Mouse (Mus musculus) stomach, postnatal 0 days (tissue): ENCODE results near the gene Bud23. TPM values are rescaled to one million over a fixed set of nuclear protein-coding genes. Genes with fewer than 3 reads are reported as not detected.

Experiments used
- ATAC-seq: fragments of 200-750 bp; cut with Nextera tagmentation; 2 replicates; pipeline ENCODE4 v1.8.0; 2017; ENCODE audit not compliant: low FRiP score, low TSS enrichment
- DNase-seq: peaks from one replicate; pipeline ENCODE4 v3.0.0-alpha.2; 2016; ENCODE audit warnings: low spot score
- H3K27ac ChIP-seq: fragments of 300-500 bp; sonication (generic); replicated peaks from 2 replicates; pipeline ENCODE4 v1.5.1; 2014; ENCODE audit warnings: mild to moderate bottlenecking, control low read depth
- H3K27me3 ChIP-seq: fragments of 300-500 bp; sonication (generic); 2 replicates; pipeline ENCODE4 v1.6.1; 2014; ENCODE audit warnings: low read length; ENCODE audit not compliant: control insufficient read depth, insufficient read depth
- H3K36me3 ChIP-seq: fragments of 300-500 bp; sonication (generic); 2 replicates; pipeline ENCODE4 v1.6.1; 2014; ENCODE audit warnings: low read length, mixed read lengths; ENCODE audit not compliant: control insufficient read depth, insufficient read depth
- H3K4me1 ChIP-seq: fragments of 300-500 bp; sonication (generic); replicated peaks from 2 replicates; pipeline ENCODE4 v1.6.1; 2014; ENCODE audit warnings: antibody characterized with exemption; ENCODE audit not compliant: control insufficient read depth, insufficient read depth
- H3K4me2 ChIP-seq: fragments of 300-500 bp; sonication (generic); replicated peaks from 2 replicates; pipeline ENCODE4 v1.6.1; 2014; ENCODE audit warnings: low read depth, mild to moderate bottlenecking, control low read depth, moderate library complexity
- H3K4me3 ChIP-seq: fragments of 300-500 bp; sonication (generic); 2 replicates; pipeline ENCODE4 v1.5.1; 2014; ENCODE audit warnings: low read depth, low read length, control low read depth
- H3K9ac ChIP-seq: fragments of 300-500 bp; sonication (generic); 2 replicates; pipeline ENCODE4 v1.6.1; 2014; ENCODE audit warnings: mild to moderate bottlenecking, low read length, control low read depth, mixed read lengths
- H3K9me3 ChIP-seq: fragments of 300-500 bp; sonication (generic); 2 replicates; pipeline ENCODE4 v1.6.1; 2016; ENCODE audit warnings: low read length; ENCODE audit not compliant: control insufficient read depth
- CTCF ChIP-seq: IDR thresholded peaks from 2 replicates; pipeline ENCODE4 v1.5.1; 2016; ENCODE audit warnings: antibody characterized with exemption, low read depth, mild to moderate bottlenecking, moderate library complexity
- EP300 ChIP-seq: optimal IDR thresholded peaks from 2 replicates; pipeline ENCODE3; 2016; ENCODE audit warnings: antibody characterized with exemption
- WGBS: fragments of 180-500 bp; shearing (Covaris S2); extraction: QIAGEN DNeasy Blood & Tissue Kit; methylation state at CpG from one replicate; pipeline ENCODE4 v1.1.7; 2014; 5-methylcytosine and 5-hydroxymethylcytosine counted together
- polyA plus RNA-seq: library from polyadenylated mRNA; unstranded; fragments of >200 nt; fragmentation: Nextera tagmentation; extraction: Ambion mirVana; gene quantifications from 2 replicates; pipeline ENCODE4 v1.2.1, GENCODE M21; 2015

Bud23 gene
- polyA plus RNA-seq, 1 experiment from 2014 or later, result 51.9 TPM

- no peak for TF ChIP-seq EP300
- no peak for TF ChIP-seq CTCF
- WGBS, result 1% methylated on average over 47 of the region's 48 CpGs
- peak overlapping the region; percentile 47 for H3K4me3 ChIP-seq
Measured at GRCm38 (mm10) chr5:135106758-135107256, 42.0 kb upstream of the Bud23 start.

GRCm38 (mm10) chr5:135103999-135104660 lies 39.4 kb upstream of the Bud23 start:
- Histone ChIP-seq H3K9ac (no peak overlapping the region), H3K4me1 (no peaks in the 10 kb centered on the region), H3K27me3 (no peaks in the 10 kb centered on the region; the same call in 1 of the 2 replicates), H3K27ac (no peak overlapping the region), H3K4me2 (no peak overlapping the region), H3K36me3 (no peaks in the 10 kb centered on the region), H3K9me3 (no peaks in the 10 kb centered on the region), H3K4me3 (no peak overlapping the region)
- TF ChIP-seq EP300, result no peak
- TF ChIP-seq CTCF, result peak; percentile 70
- WGBS, result 61% methylated on average over 11 of the region's 11 CpGs
- ATAC-seq (no peak), DNase-seq (no peak)

More at GRCm38 (mm10) chr5:135106758-135107256, 42.0 kb upstream of the Bud23 start:
- H3K4me1 ChIP-seq, result no peaks in the 10 kb centered on the region
- no peaks in the 10 kb centered on the region for H3K36me3 ChIP-seq
- no peaks in the 10 kb centered on the region; the same call in 1 of the 2 replicates for H3K27me3 ChIP-seq
- no peak overlapping the region for H3K27ac ChIP-seq
- no peaks in the 10 kb centered on the region for H3K9me3 ChIP-seq
- peak overlapping the region; percentile 85 for H3K4me2 ChIP-seq
- ATAC-seq (peak; percentile 83), DNase-seq (peak; percentile 89)
- H3K9ac ChIP-seq, result peak overlapping the region; percentile 62

- H3K4me2 ChIP-seq, result no peak overlapping the region
- ATAC-seq, result no peak
- H3K4me1 ChIP-seq, result no peaks in the 10 kb centered on the region
- no peak overlapping the region for H3K9ac ChIP-seq
- H3K27ac ChIP-seq, result no peak overlapping the region
- no peak overlapping the region for H3K4me3 ChIP-seq
- H3K9me3 ChIP-seq, result no peaks in the 10 kb centered on the region
- 47% methylated on average over 1 of the region's 1 CpGs for WGBS
- H3K36me3 ChIP-seq, result no peaks in the 10 kb centered on the region
- H3K27me3 ChIP-seq, result no peaks in the 10 kb centered on the region
- no peak for TF ChIP-seq CTCF
- no peak for TF ChIP-seq EP300
- no peak for DNase-seq
Measured at GRCm38 (mm10) chr5:135100981-135101380, 36.2 kb upstream of the Bud23 start.

- H3K9ac ChIP-seq, result 0 out of 2 replicates have a peak within 1 kb of the TSS, but pooled peaks have one; percentile 31
Measured at GRCm38 (mm10) chr5:135089653-135090052, 24.9 kb upstream of the Bud23 start, which contains the start of gene Mlxipl. Mlxipl (plus strand) TSS chr5:135089890.

GRCm38 (mm10) chr5:135086871-135087270 lies 22.1 kb upstream of the Bud23 start:
- Histone ChIP-seq H3K9me3 (no peaks in the 10 kb centered on the region), H3K4me3 (no peak overlapping the region), H3K9ac (no peak overlapping the region), H3K27me3 (no peaks in the 10 kb centered on the region; the same call in 1 of the 2 replicates), H3K27ac (no peak overlapping the region), H3K4me2 (no peak overlapping the region), H3K36me3 (no peaks in the 10 kb centered on the region), H3K4me1 (no peaks in the 10 kb centered on the region)
- DNase-seq (no peak), ATAC-seq (no peak)
- 44% methylated on average over 4 of the region's 4 CpGs for WGBS
- no peak for TF ChIP-seq CTCF
- no peak for TF ChIP-seq EP300

More at GRCm38 (mm10) chr5:135089653-135090052, 24.9 kb upstream of the Bud23 start, which contains the start of gene Mlxipl:
- Histone ChIP-seq H3K9me3 (no peaks in the 10 kb centered on the region), H3K4me3 (no peak within 1 kb of the TSS), H3K36me3 (no peaks in the 10 kb centered on the region), H3K4me2 (peak within 1 kb of the TSS; percentile 20; the same call in 1 of the 2 replicates), H3K27me3 (no peaks in the 10 kb centered on the region; the same call in 1 of the 2 replicates), H3K27ac (no peak within 1 kb of the TSS), H3K4me1 (no peaks in the 10 kb centered on the region)
- peak; percentile 53 for DNase-seq
- TF ChIP-seq CTCF (peak; percentile 35; the same call in 1 of the 2 replicates), EP300 (no peak)
- WGBS, result 3% methylated on average over 39 of the region's 39 CpGs
- ATAC-seq, result peak; percentile 78

GRCm38 (mm10) chr5:135080539-135080938 lies 15.8 kb upstream of the Bud23 start:
- TF ChIP-seq CTCF (no peak), EP300 (no peak)
- Histone ChIP-seq H3K9me3 (no peaks in the 10 kb centered on the region), H3K27ac (no peak overlapping the region), H3K9ac (no peak overlapping the region), H3K4me3 (no peak overlapping the region), H3K27me3 (no peaks in the 10 kb centered on the region), H3K4me1 (no peaks in the 10 kb centered on the region), H3K36me3 (no peaks in the 10 kb centered on the region), H3K4me2 (no peak overlapping the region)
- DNase-seq (no peak), ATAC-seq (no peak)
- 77% methylated on average over 5 of the region's 5 CpGs for WGBS
